Mouse (Mus musculus) liver, embryonic 15.5 days (tissue): ENCODE data around the gene Ip6k1. TPM values are rescaled to one million over a fixed set of nuclear protein-coding genes. Genes with fewer than 3 reads are reported as not detected.

Source experiments
- ATAC-seq: fragments of 200-750 bp; cut with Nextera tagmentation; 2 replicates; pipeline ENCODE4 v1.8.0; 2017; ENCODE audit warnings: moderate number of reproducible peaks, mild to moderate bottlenecking, moderate library complexity; ENCODE audit not compliant: insufficient read depth
- H3K27ac ChIP-seq: fragments of 300-500 bp; sonication (generic); replicated peaks from 2 replicates; pipeline ENCODE4 v1.5.1; 2015; ENCODE audit warnings: mild to moderate bottlenecking, inconsistent platforms
- H3K27me3 ChIP-seq: fragments of 300-500 bp; sonication (generic); 2 replicates; pipeline ENCODE4 v1.6.1; 2015; ENCODE audit warnings: mild to moderate bottlenecking, inconsistent platforms
- H3K36me3 ChIP-seq: fragments of 300-500 bp; sonication (generic); replicated peaks from 2 replicates; pipeline ENCODE4 v1.6.1; 2015; ENCODE audit warnings: moderate library complexity, mild to moderate bottlenecking, inconsistent platforms
- H3K4me1 ChIP-seq: fragments of 300-500 bp; sonication (generic); replicated peaks from 2 replicates; pipeline ENCODE4 v1.6.1; 2015; ENCODE audit warnings: inconsistent platforms
- H3K4me2 ChIP-seq: fragments of 300-500 bp; sonication (generic); 2 replicates; pipeline ENCODE4 v1.6.1; 2015; ENCODE audit warnings: moderate library complexity, mild to moderate bottlenecking, inconsistent platforms
- H3K4me3 ChIP-seq: fragments of 300-500 bp; sonication (generic); replicated peaks from 2 replicates; pipeline ENCODE4 v1.5.1; 2015; ENCODE audit warnings: mild to moderate bottlenecking, inconsistent platforms
- H3K9ac ChIP-seq: fragments of 300-500 bp; sonication (generic); 2 replicates; pipeline ENCODE4 v1.6.1; 2015; ENCODE audit warnings: moderate library complexity, mild to moderate bottlenecking, inconsistent platforms
- H3K9me3 ChIP-seq: fragments of 300-500 bp; sonication (generic); replicated peaks from 2 replicates; pipeline ENCODE4 v1.6.1; 2016; ENCODE audit warnings: inconsistent platforms
- WGBS: fragments of 180-500 bp; shearing (Covaris S2); methylation state at CpG from one replicate; pipeline ENCODE4 v1.1.7; 2015; ENCODE audit warnings: mixed read lengths; ENCODE audit not compliant: insufficient replicate concordance; 5-methylcytosine and 5-hydroxymethylcytosine counted together
- polyA plus RNA-seq: library from polyadenylated mRNA; unstranded; fragments of >200 nt; fragmentation: Nextera tagmentation; extraction: Ambion mirVana; gene quantifications from 2 replicates; pipeline ENCODE4 v1.2.1, GENCODE M21; 2015

Ip6k1 gene
- polyA plus RNA-seq, 1 experiment from 2014 or later: 35.3 TPM

DNA sequence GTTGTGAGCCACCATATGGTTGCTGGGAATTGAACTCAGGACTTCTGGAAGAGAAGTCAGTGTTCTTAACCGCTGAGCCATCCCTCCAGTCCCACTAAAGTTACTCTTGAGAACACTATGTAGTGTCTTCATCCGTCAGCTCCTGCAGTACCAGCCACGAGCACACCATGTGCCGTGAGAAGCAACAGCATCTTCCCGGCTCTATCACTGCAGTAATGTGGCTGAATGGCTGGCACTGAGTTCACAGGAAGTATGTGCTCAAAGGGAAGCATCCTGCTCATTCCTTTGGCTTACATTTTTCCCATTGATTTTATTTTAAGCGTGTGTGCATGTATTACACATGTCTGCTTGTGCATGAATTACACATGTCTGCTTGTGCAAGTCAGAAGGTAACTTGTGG lies 34.9 kb upstream of the Ip6k1 start:
- Histone ChIP-seq H3K4me1 (peaks cover 57% of the 10 kb centered on the region), H3K36me3 (peaks cover 80% of the 10 kb centered on the region), H3K9me3 (no peaks in the 10 kb centered on the region), H3K27ac (peak overlapping the region; percentile 43), H3K27me3 (no peaks in the 10 kb centered on the region), H3K4me2 (no peak overlapping the region), H3K9ac (no peak overlapping the region), H3K4me3 (no peak overlapping the region)
- no peak for ATAC-seq
- 83% methylated on average over 6 of the region's 6 CpGs for WGBS

DNA sequence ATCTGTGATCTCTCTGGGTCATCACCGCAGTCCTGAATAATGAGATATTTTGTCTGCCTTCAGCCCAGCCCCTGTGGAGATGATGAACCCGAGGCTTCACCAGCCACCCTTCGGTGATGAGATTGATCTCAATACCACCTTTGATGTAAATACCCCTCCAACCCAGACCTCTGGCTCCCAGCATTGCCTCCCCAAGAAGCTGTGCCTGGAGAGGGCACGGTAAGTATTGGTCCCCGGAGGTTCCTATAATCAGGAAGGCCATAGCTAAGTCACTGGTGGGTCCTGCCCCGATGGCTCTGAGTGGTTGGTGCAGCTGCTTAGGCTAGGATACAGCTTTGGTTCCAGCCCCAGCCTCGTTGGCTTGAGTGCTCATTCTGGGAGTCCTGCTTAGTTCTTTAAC lies 33.8 kb upstream of the Ip6k1 start:
- Histone ChIP-seq H3K36me3 (peaks cover 69% of the 10 kb centered on the region), H3K9me3 (no peaks in the 10 kb centered on the region), H3K27ac (peak overlapping the region; percentile 43; the same call in 1 of the 2 replicates), H3K9ac (no peak overlapping the region), H3K4me2 (no peak overlapping the region), H3K27me3 (no peaks in the 10 kb centered on the region), H3K4me3 (no peak overlapping the region), H3K4me1 (peaks cover 62% of the 10 kb centered on the region)
- 81% methylated on average over 7 of the region's 7 CpGs for WGBS
- ATAC-seq: no peak

DNA sequence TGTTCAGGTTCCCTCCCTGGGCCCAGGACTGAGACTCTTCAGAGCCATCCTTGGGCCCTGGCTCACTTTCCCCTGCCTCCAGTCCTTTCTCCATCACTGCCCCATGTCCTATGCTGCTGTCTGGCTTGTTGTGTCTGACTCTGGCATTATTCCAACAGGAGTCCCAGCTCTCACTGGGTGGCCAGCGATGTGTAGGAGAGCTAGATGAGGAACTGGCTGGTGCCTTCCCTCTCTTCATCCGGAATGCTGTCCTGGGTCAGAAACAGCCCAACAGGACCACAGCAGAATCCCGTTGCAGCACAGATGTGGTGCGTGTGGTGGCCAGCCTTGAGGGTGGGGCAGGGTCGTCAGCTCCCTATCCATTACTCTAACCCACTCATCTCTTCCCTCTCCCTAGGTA lies 32.0 kb upstream of the Ip6k1 start:
- 84% methylated on average over 5 of the region's 5 CpGs for WGBS
- H3K27ac ChIP-seq: peak overlapping the region; percentile 98

DNA sequence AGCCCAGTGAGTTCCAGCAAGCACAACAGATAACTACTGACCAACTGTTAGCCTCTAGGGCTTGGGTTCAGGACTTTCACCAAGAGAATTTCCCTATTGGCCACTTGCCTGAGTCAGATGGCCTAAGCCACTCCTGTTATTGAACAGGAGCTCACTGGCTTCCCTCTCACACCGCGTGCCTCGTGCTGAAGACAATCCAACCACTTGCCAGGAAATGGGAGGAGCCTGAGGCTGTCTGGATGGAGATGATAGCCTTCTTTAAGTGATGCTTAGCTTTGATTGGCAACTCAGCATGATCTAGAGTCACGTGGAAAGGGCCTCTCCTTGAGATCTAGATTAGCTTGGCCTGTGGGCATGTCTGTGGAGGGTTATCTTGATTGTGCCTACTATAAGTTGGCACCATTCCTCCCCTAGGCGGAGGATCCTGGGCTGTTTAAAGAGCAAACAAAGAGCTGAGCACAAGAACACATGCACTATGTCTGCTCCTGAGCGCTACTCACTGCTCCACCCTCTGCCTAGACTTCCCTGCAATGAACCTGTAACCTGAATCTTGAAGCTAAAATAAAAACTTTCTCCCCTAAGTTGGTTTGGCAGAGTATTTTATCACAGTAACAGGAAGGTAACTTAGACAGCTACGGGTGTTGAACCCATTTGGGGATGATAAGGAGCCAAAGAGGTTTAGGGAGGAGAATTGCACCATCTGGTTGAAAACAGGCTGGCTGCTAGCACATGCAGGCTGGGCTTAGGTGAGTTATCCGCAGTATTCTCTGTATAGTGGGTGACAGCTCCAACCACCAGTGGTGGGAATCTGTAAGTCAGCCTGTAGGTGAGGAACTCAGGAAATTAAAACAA lies 30.4 kb upstream of the Ip6k1 start:
- Histone ChIP-seq H3K4me2 (peak overlapping the region; percentile 54), H3K9me3 (no peaks in the 10 kb centered on the region), H3K4me1 (peaks cover 75% of the 10 kb centered on the region), H3K27me3 (no peaks in the 10 kb centered on the region), H3K9ac (peak overlapping the region; percentile 43), H3K27ac (peak overlapping the region; percentile 98), H3K4me3 (peak overlapping the region; percentile 7; the same call in 1 of the 2 replicates), H3K36me3 (peaks cover 49% of the 10 kb centered on the region)
- peak; percentile 81 for ATAC-seq
- WGBS: 11% methylated on average over 8 of the region's 8 CpGs

More for the DNA sequence above, 32.0 kb upstream of the Ip6k1 start:
- Histone ChIP-seq H3K4me2 (no peak overlapping the region), H3K36me3 (peaks cover 54% of the 10 kb centered on the region), H3K4me1 (peaks cover 68% of the 10 kb centered on the region), H3K9me3 (no peaks in the 10 kb centered on the region), H3K4me3 (no peak overlapping the region), H3K9ac (no peak overlapping the region), H3K27me3 (no peaks in the 10 kb centered on the region)
- ATAC-seq: no peak

DNA sequence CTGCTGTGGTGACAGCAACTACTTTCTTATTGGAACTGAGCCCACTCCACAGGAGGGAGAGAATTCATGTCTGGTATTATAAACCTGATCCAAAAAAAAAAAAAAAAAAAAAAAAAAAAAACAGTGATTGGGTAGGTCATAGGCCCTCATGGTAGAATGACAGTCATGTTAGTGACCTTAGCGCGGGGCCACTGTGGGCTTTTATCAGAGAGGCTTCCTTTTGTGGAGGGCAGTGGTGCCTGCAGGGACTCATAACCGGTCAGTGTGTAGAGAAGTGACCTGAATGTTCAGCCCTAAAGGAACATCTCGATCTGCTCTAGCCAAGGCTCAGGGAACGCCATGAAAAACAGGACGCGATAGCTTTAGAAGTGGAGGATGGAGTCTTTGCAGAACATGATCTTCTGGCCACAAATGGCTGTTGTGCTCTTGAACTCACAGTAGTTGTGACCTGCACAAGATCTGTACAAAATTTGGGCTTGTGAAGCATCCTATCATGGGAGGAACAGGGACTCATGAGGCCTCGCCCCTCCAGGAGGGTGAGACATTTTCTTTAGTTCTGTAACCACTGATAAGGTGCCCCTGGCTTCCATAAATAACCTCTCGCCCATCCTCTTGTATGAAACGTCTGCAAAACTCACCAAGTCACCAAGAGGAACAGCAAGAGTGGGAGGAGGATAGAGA lies 27.7 kb upstream of the Ip6k1 start:
- peaks cover 89% of the 10 kb centered on the region for H3K4me1 ChIP-seq
- peak overlapping the region; percentile 80 for H3K9ac ChIP-seq

DNA sequence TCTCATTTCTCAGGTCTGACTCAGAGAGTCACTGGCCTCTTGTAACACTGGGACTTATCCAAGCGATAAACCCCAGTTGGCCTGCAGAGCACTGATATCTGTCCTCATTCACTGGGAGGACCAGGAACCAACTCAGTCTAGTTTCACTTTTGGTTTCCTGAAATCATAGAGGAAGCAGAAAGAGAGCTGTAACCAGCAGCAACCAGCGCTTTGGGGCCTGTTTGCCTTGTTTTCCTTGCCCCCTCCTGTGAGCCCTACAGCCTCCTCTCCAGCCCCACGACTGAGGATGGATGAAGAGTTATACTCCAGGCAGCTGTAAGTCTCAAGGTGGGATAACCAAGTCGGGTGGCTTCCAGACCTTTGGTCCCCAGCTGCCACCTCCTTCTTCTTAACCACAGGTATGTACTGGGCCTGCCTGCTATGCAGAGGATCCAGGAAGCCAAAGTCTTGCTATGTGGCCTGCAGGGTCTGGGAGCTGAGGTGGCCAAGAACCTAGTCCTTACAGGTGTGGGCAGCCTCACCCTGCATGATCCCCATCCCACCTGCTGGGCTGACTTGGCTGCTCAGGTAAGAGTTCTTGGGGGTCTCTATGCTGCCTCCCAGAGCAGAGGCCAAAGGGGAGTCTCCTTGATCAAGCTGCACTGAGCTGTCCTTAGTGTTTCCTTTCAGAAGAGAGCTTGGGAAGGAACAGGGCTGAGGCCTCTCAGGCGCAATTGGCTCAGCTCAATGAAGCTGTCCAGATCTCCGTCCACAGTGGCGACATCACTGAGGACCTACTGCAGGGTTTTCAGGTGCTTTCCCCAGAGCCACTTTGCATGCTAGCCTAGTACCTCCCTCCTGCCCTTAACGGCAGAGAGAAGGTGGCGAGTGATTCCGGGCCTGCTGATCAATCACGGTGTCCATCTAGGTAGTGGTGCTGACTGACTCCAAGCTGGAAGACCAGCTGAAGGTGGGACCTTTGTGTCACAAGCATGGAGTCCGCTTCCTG lies 26.6 kb upstream of the Ip6k1 start, which contains the start of gene Uba7:
Gene Uba7 (plus strand): TSS at position 107 of the 988 bp plus-strand sequence.
- WGBS: 40% methylated on average over 12 of the region's 12 CpGs
- Histone ChIP-seq H3K4me3 (peak within 1 kb of the TSS; percentile 68), H3K9ac (peak within 1 kb of the TSS; percentile 80), H3K27ac (peak within 1 kb of the TSS; percentile 98), H3K9me3 (no peaks in the 10 kb centered on the region), H3K4me1 (peaks cover 94% of the 10 kb centered on the region), H3K36me3 (peaks cover 53% of the 10 kb centered on the region), H3K27me3 (no peaks in the 10 kb centered on the region), H3K4me2 (peak within 1 kb of the TSS; percentile 84)
- peak; percentile 82 for ATAC-seq

More for the DNA sequence above, 27.7 kb upstream of the Ip6k1 start:
- peak; percentile 78 for ATAC-seq
- H3K4me3 ChIP-seq: peak overlapping the region; percentile 68
- peak overlapping the region; percentile 98 for H3K27ac ChIP-seq
- H3K36me3 ChIP-seq: peaks cover 52% of the 10 kb centered on the region
- H3K4me2 ChIP-seq: peak overlapping the region; percentile 84
- H3K9me3 ChIP-seq: no peaks in the 10 kb centered on the region
- H3K27me3 ChIP-seq: no peaks in the 10 kb centered on the region
- WGBS: 16% methylated on average over 10 of the region's 10 CpGs

GRCm38 (mm10) chr9:107978815-107979214 lies 23.5 kb upstream of the Ip6k1 start:
- WGBS: 92% methylated on average over 12 of the region's 12 CpGs
- peaks cover 94% of the 10 kb centered on the region for H3K4me1 ChIP-seq
- H3K9me3 ChIP-seq: no peaks in the 10 kb centered on the region
- no peak overlapping the region for H3K9ac ChIP-seq
- no peak for ATAC-seq
- no peak overlapping the region for H3K4me2 ChIP-seq
- H3K27me3 ChIP-seq: no peaks in the 10 kb centered on the region
- H3K4me3 ChIP-seq: no peak overlapping the region
- H3K27ac ChIP-seq: peak overlapping the region; percentile 97; the same call in 1 of the 2 replicates
- H3K36me3 ChIP-seq: peaks cover 77% of the 10 kb centered on the region

DNA sequence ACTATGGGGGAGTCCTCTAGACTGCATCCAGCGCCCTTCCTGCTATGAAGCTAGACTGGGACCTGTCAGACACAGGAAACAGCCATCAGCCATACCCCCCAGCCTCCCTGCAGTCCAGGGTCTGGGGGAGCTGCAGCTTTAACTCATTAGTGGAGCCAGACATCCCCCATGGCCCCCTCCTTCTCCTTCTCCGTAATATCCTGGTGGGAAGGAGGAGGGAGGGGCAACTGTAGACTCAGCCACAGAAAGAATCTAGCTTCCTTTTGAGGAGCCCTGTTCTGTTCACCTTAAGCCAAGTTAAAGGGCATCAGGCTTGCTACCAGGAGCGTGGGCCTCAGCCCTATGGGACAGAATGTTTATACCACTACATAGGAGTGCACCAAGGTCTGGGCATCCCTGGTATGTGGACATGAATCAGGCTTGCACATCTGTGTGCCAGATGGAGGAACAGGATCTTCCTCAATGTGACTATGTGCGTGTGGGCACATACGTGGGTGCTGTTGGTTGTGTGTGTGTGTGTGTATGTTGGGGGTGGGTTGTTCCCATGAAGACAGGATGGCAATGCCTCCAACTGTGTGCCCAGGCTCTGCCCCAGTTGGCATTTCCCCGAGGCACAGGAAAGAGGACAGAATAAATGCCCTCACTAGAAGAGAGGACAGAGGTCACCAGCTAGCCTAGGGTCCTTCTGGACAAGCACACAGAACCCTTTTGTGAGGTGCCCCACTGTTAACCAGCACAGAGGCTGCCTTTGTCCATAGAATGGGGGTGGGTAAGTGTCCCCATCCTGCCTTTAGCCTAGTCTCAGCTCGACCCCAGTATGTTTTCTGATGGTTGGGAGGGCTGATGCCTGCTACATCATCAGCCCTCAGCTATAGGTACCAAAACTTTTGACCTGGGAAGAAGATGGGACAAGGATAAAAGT lies 20.4 kb upstream of the Ip6k1 start:
- WGBS: 26% methylated on average over 7 of the region's 7 CpGs
- H3K27ac ChIP-seq: peak overlapping the region; percentile 97
- H3K4me1 ChIP-seq: peaks cover 97% of the 10 kb centered on the region
- H3K9ac ChIP-seq: peak overlapping the region; percentile 82
- peak overlapping the region; percentile 84 for H3K4me3 ChIP-seq
- H3K27me3 ChIP-seq: no peaks in the 10 kb centered on the region
- no peaks in the 10 kb centered on the region for H3K9me3 ChIP-seq
- H3K4me2 ChIP-seq: peak overlapping the region; percentile 92
- no peak for ATAC-seq
- peaks cover 77% of the 10 kb centered on the region for H3K36me3 ChIP-seq

- H3K4me2 ChIP-seq: peak within 1 kb of the TSS; percentile 92
- H3K9ac ChIP-seq: peak within 1 kb of the TSS; percentile 82
- ATAC-seq: peak; percentile 72
- peaks cover 69% of the 10 kb centered on the region for H3K36me3 ChIP-seq
- peak within 1 kb of the TSS; percentile 97 for H3K27ac ChIP-seq
- H3K27me3 ChIP-seq: no peaks in the 10 kb centered on the region
- peak within 1 kb of the TSS; percentile 84 for H3K4me3 ChIP-seq
- WGBS: 7% methylated on average over 14 of the region's 14 CpGs
- no peaks in the 10 kb centered on the region for H3K9me3 ChIP-seq
- H3K4me1 ChIP-seq: peaks cover 95% of the 10 kb centered on the region
These were observed 19.5 kb upstream of the Ip6k1 start, which contains the start of gene Gm20661 for GRCm38 (mm10) chr9:107982681-107983346. Gm20661 (plus strand) TSS chr9:107983058.
